Mouse (Mus musculus) embryonic stem cell, embryonic (primary cell): Measurements from ENCODE around the gene Klk14.

Experiments
- CTCF ChIA-PET, 4 experiments: fragments of 300-600 bp in 2 of 4; fragments of 350-600 bp in 2 of 4; sonication (Branson Sonifier 250); formaldehyde crosslinking; loops; one replicate each; lab custom pipeline; 2022; ENCODE audit warnings: inconsistent platforms in 2 of 4; lab: Charles Lee
- POLR2A ChIA-PET, 4 experiments: fragments of 300-600 bp in 2 of 4; fragments of 350-600 bp in 2 of 4; sonication (Branson Sonifier 250); formaldehyde crosslinking; loops; one replicate each; lab custom pipeline; 2022; ENCODE audit warnings: antibody characterized with exemption in 4 of 4, inconsistent platforms in 1 of 4; lab: Charles Lee

Gene Klk14

DNA sequence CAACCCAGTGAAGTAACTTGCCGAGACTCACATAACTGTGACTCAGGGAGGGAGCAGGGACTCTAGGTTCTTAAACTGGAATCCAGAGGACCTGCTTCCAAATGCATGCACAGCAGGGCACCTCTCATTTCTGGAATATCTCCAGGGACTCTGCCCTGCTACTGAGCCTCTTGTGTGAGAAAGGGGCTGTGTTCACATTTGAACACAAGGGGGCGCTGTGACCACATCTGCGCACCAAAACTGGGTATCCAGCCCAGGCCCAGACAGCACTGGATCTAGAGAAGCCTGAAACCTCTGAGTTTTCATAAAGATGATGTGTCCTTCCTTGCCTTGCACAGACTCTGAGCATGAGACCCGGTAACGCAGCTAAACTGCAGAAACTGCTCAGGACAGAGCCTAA, 9.3 kb upstream of the Klk14 start:
- CTCF ChIA-PET: interaction anchor here in 3 of 4 experiments (0.6 to 2.7 kb wide), 5 partner anchors 100 to 354 kb away, joined by 3 to 17 read pairs (median 5); partner anchors contain the start of gene Klk10 (in 1 of the 3)

DNA sequence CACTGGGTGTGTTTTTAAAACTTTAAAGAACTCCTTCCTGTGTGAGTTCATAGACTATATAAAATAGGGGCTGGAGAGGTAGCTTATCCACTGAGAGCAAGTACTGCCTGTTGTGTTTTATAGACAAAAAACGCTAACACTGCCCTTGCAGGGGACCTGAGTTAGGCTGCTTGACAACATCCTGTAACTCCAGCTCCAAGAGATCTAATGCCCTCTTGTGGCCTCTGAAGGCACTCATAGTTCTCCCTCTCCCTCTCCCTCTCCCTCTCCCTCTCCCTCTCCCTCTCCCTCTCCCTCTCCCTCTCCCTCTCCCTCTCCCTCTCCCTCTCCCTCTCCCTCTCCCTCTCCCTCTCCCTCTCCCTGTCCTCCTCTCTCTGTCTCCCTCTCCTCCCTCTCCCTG, 7.7 kb upstream of the Klk14 start:
- ChIA-PET CTCF (interaction anchor here (0.5 to 2.7 kb wide), 20 partner anchors 11 to 966 kb away, joined by 3 to 17 read pairs (median 3); partner anchors contain the start of genes Ctu1 (in 2 of the 4) and Klk10 (in 1 of the 4)), POLR2A (interaction anchor here in 3 of 4 experiments (0.7 to 1.5 kb wide), 4 partner anchors 11 to 369 kb away, joined by 3 to 7 read pairs (median 4); partner anchors contain the start of gene Ctu1 (in 2 of the 3))

More for the DNA sequence above, 9.3 kb upstream of the Klk14 start:
- POLR2A ChIA-PET: interaction anchor here in 1 of 4 experiments (1.1 kb wide), 1 partner anchor 761 kb away, joined by 3 read pairs; no protein-coding TSS in a partner anchor

DNA sequence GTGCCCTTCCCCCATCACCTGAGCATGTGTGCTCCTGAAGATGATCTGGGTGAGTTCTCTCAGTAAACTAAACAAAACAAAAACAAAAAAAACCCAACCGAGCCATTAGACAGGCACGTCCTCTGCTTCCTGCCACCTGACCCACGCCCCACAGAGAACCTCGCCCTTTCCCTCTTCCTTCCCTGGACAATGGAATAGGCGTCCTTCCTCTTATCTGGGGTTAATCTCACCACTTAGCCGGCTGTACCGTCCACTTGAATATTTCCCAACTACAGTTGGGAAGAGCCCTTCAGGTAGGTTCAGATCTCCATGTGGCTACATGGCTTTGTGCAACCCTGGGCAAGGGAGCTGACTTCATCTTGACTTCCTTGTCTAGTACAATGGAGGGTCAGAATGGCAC, 5.1 kb upstream of the Klk14 start:
- ChIA-PET CTCF (no interaction called here), POLR2A (interaction anchor here in 1 of 4 experiments (0.8 kb wide), 1 partner anchor 10 kb away, joined by 3 read pairs; no protein-coding TSS in a partner anchor)

GRCm38 (mm10) chr7:43710031-43710430, 19.8 kb downstream of the Klk14 start:
- POLR2A ChIA-PET: no interaction called here
- CTCF ChIA-PET: no interaction called here

DNA sequence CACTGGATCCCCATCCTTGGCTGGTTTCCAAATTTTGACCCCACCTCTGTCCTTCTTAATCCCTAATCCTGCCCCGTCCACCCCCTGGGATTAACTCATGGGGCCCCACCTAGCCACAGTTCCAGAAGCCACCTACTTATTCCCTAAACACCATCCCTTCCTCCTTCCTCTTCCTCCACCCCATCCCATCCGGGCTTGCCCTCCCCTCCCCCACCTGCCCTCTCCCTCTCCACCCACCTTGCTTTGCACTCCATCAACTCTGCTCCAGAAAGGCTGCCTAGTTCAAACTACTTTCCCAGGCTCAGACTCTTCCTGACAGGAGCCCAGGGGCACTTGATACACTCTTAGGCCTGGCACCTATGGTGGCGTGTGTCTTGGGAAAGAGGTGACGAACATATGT, 22.0 kb downstream of the Klk14 start, which contains the start of gene Klk13:
TSS of gene Klk13 (plus strand) at position 301 of the 400 bp plus-strand sequence.
- CTCF ChIA-PET: interaction anchor here in 1 of 4 experiments (0.9 to 1.7 kb wide), 4 partner anchors 30 to 242 kb away, joined by 3 to 6 read pairs (median 4); no protein-coding TSS in a partner anchor

GRCm38 (mm10) chr7:43712917-43713316, 22.7 kb downstream of the Klk14 start:
- ChIA-PET CTCF (interaction anchor here in 3 of 4 experiments (0.5 to 1.7 kb wide), 8 partner anchors 31 to 363 kb away, joined by 3 to 6 read pairs (median 3); no protein-coding TSS in a partner anchor), POLR2A (interaction anchor here in 3 of 4 experiments (0.7 to 2.3 kb wide), 11 partner anchors 11 to 534 kb away, joined by 3 to 7 read pairs (median 3); partner anchors contain the start of genes 1700028J19Rik (in 2 of the 3), 2410002F23Rik (in 2 of the 3), Ctu1 (in 1 of the 3) and Klk10 (in 1 of the 3))

More for the DNA sequence above, 22.0 kb downstream of the Klk14 start, which contains the start of gene Klk13:
- POLR2A ChIA-PET: interaction anchor here in 3 of 4 experiments (0.7 to 2.3 kb wide), 4 partner anchors 14 to 40 kb away, joined by 3 to 7 read pairs (median 4); partner anchors contain the start of gene Ctu1 (in 1 of the 3)

GRCm38 (mm10) chr7:43713741-43714351, 23.6 kb downstream of the Klk14 start:
- ChIA-PET POLR2A (interaction anchor here in 3 of 4 experiments (0.6 to 2.3 kb wide), 14 partner anchors 11 to 1393 kb away, joined by 3 to 7 read pairs (median 3); partner anchors contain the start of genes 1700028J19Rik (in 2 of the 3), 2410002F23Rik (in 2 of the 3), Ctu1 (in 1 of the 3) and Klk10 (in 1 of the 3)), CTCF (interaction anchor here in 3 of 4 experiments (0.6 to 2.0 kb wide), 8 partner anchors 32 to 1072 kb away, joined by 3 to 7 read pairs (median 3); partner anchors contain the start of gene Zfp976 (in 1 of the 3))
